9 mouse cellular contexts compared by ENCODE assay signal in the genomic region with DNA sequence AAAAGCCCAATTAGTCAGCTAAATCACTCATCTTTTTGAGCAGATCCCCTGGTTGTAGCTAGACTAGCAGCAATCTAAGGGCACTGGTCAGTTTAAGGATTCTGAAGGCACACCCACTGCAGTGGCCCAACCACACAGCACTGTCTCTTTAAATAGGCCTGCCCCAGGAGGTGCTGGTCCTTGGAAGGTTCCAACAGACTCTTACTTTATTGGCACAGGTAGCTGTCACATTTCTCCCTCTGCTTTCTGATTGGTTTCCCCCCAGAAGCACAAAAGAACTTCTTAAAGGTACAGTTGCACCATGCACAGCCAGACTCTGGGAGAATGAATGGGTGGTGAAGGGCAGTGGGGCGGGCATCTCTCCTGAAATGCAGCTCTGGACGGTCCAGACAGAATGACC.
A peak's percentile ranks its signal among the peaks of the same experiment; 100 is the strongest.
DNase-seq lines count a peak whose midpoint lies in the region; ATAC-seq lines count a peak whose summit lies in the region.
"Had no signal": no experiment of that assay in that cellular context is flagged by ENCODE, and none has a peak within 500 bp of the region (broad histone marks: within the 10 kb centered on the region; RNA-seq: fewer than 3 reads in every experiment).

No protein-coding gene starts in this region.

- no peak overlapping the region for H3K27ac ChIP-seq in neural tube, embryonic 13.5 days (replicated peaks)
- no peak overlapping the region for H3K27ac ChIP-seq in forebrain, embryonic 14.5 days (ENCODE audit: low read depth, low read length)
- H3K27ac ChIP-seq: heart, adult 2 months had no signal

- no peaks in the 10 kb centered on the region for H3K9me3 ChIP-seq in neural tube, embryonic 13.5 days
- H3K9me3 ChIP-seq in forebrain, embryonic 14.5 days (replicated peaks; ENCODE audit: control insufficient read depth, low read length), result no peaks in the 10 kb centered on the region

- ATAC-seq in neural tube, embryonic 13.5 days (ENCODE audit: low read depth), result peak; percentile 59
- ATAC-seq in forebrain, embryonic 14.5 days, result peak; percentile 70
- 0 out of 2 replicates have a peak, but pooled peaks have one; percentile 44 for ATAC-seq in megakaryocyte-erythroid progenitor cell, adult 5-6 weeks (replicated peaks; ENCODE audit: low FRiP score, low TSS enrichment, poor library complexity, severe bottlenecking)

- H3K36me3 ChIP-seq in neural tube, embryonic 13.5 days, result no peaks in the 10 kb centered on the region
- no peaks in the 10 kb centered on the region for H3K36me3 ChIP-seq in forebrain, embryonic 14.5 days (ENCODE audit: control insufficient read depth, insufficient read depth, low read length)

- no peak overlapping the region for H3K4me3 ChIP-seq in neural tube, embryonic 13.5 days
- H3K4me3 ChIP-seq in forebrain, embryonic 14.5 days (ENCODE audit: low read depth, low read length), result no peak overlapping the region
- H3K4me3 ChIP-seq: heart, adult 2 months had no signal

- H3K4me2 ChIP-seq in neural tube, embryonic 13.5 days, result no peak overlapping the region
- H3K4me2 ChIP-seq in forebrain, embryonic 14.5 days (ENCODE audit: low read length), result no peak overlapping the region

- no peak overlapping the region for H3K9ac ChIP-seq in neural tube, embryonic 13.5 days
- H3K9ac ChIP-seq in forebrain, embryonic 14.5 days (ENCODE audit: low read length), result no peak overlapping the region

- DNase-seq in gastrocnemius, adult 8-10 months (ENCODE audit: low spot score in 2 of 2), result peak; percentile 26 to 32
- DNase-seq in gastrocnemius, postnatal 4 days (ENCODE audit: low spot score in 2 of 2), result no peak
- no peak for DNase-seq in neural tube, embryonic 10.5 days (ENCODE audit: extremely low spot score, low spot score)
- peak; percentile 83 for DNase-seq in forebrain, embryonic 14.5 days (ENCODE audit: low spot score)
- DNase-seq in c-Kit-positive CD71-positive TER-119-positive erythroid progenitor cells, embryonic 14.5 days (ENCODE audit: low spot score), result no peak
- no peak for DNase-seq in frontal cortex, postnatal 25 days (ENCODE audit: low spot score in 2 of 2)

- WGBS in neural tube, embryonic 13.5 days, result 70% methylated on average over 2 of the region's 2 CpGs
- 55% methylated on average over 2 of the region's 2 CpGs for WGBS in forebrain, embryonic 14.5 days

- H3K27me3 ChIP-seq in neural tube, embryonic 13.5 days, result no peaks in the 10 kb centered on the region
- no peaks in the 10 kb centered on the region; the same call in 1 of the 2 replicates for H3K27me3 ChIP-seq in forebrain, embryonic 14.5 days (replicated peaks; ENCODE audit: control insufficient read depth, insufficient read depth, low read length)

- 0 out of 2 replicates have a peak, but pooled peaks cover 5% of the 10 kb centered on the region for H3K4me1 ChIP-seq in neural tube, embryonic 13.5 days (replicated peaks)
- 0 out of 2 replicates have a peak, but pooled peaks cover 2% of the 10 kb centered on the region for H3K4me1 ChIP-seq in forebrain, embryonic 14.5 days (ENCODE audit: control insufficient read depth, insufficient read depth, low read length)

Comparison
In these comparisons a context has a peak if more than half of its experiments do, and no peak if none do; other contexts are left out.
1. DNase-seq: peak in gastrocnemius, adult 8-10 months (2 of 2) and forebrain, embryonic 14.5 days (single experiment); none in gastrocnemius, postnatal 4 days (0 of 2), neural tube, embryonic 10.5 days (single experiment), c-Kit-positive CD71-positive TER-119-positive erythroid progenitor cells, embryonic 14.5 days (single experiment) and frontal cortex, postnatal 25 days (0 of 2).
2. Peak in every context shown above with its lines, with median percentiles within 50 percentile points of each other: ATAC-seq.